Mouse (Mus musculus): Measurements from ENCODE around the gene Ivd. TPM values are rescaled to one million over a fixed set of nuclear protein-coding genes. Genes with fewer than 3 reads are reported as not detected.

The Ivd gene
- polyA plus RNA-seq, 1 experiment from 2014 or later, result 36.8 TPM

- no peak for ATAC-seq
- ChIA-PET CTCF (no interaction called here), POLR2A (interaction anchor here (0.7 kb wide), 1 partner anchor 303 kb away, joined by 9 read pairs; no protein-coding TSS in a partner anchor)
- no peak for DNase-seq (ENCODE audit: low read depth, low spot score)
- peaks cover 31% of the 10 kb centered on the region for H3K27me3 ChIP-seq
- no peak for TF ChIP-seq CTCF (IDR thresholded peaks at IDR 0.05)
- in situ Hi-C loops (cut with MboI; ENCODE audit: low pct_unique_long_range_greater_than_20kb), result loop anchor here (25.0 kb wide), 1 partner anchor 411 kb away; the partner anchor contains the start of gene Srp14
Measured at GRCm38 (mm10) chr2:118897808-118898207, 36.1 kb downstream of the Ivd start.

- no peak for DNase-seq (ENCODE audit: low read depth, low spot score)
- ATAC-seq, result no peak
- ChIA-PET CTCF (no interaction called here), POLR2A (no interaction called here)
- no peak for TF ChIP-seq CTCF (IDR thresholded peaks at IDR 0.05)
- in situ Hi-C loops (cut with MboI; ENCODE audit: low pct_unique_long_range_greater_than_20kb), result loop anchor here (25.0 kb wide), 1 partner anchor 411 kb away; the partner anchor contains the start of gene Srp14
- H3K27me3 ChIP-seq, result peaks cover 29% of the 10 kb centered on the region
Measured at GRCm38 (mm10) chr2:118898771-118899170, 37.0 kb downstream of the Ivd start.

GRCm38 (mm10) chr2:118899306-118899705 lies 37.6 kb downstream of the Ivd start:
- POLR2A ChIA-PET, result interaction anchor here (0.7 kb wide), 1 partner anchor 191 kb away, joined by 3 read pairs; no protein-coding TSS in a partner anchor
- in situ Hi-C loops (cut with MboI; ENCODE audit: low pct_unique_long_range_greater_than_20kb), result loop anchor here (25.0 kb wide), 1 partner anchor 412 kb away; the partner anchor contains the start of gene Srp14
- no peak for DNase-seq (ENCODE audit: low read depth, low spot score)
- peaks cover 24% of the 10 kb centered on the region for H3K27me3 ChIP-seq
- CTCF ChIA-PET, result no interaction called here
- no peak for TF ChIP-seq CTCF (IDR thresholded peaks at IDR 0.05)
- ATAC-seq, result no peak

- no peak for TF ChIP-seq CTCF (IDR thresholded peaks at IDR 0.05)
- ATAC-seq (no peak), DNase-seq (ENCODE audit: low read depth, low spot score) (no peak)
- in situ Hi-C loops (cut with MboI; ENCODE audit: low pct_unique_long_range_greater_than_20kb), result loop anchor here (25.0 kb wide), 1 partner anchor 413 kb away; the partner anchor contains the start of gene Srp14
- CTCF ChIA-PET, result no interaction called here
- H3K27me3 ChIP-seq, result peaks cover 22% of the 10 kb centered on the region
- POLR2A ChIA-PET, result no interaction called here
Measured at GRCm38 (mm10) chr2:118899981-118900825, 38.4 kb downstream of the Ivd start, which contains the start of gene Bahd1. Gene Bahd1, plus strand, starts transcription at chr2:118900377.

- peaks cover 21% of the 10 kb centered on the region for H3K27me3 ChIP-seq
- ATAC-seq (no peak), DNase-seq (ENCODE audit: low read depth, low spot score) (no peak)
- in situ Hi-C loops (cut with MboI; ENCODE audit: low pct_unique_long_range_greater_than_20kb), result no loop called here
- ChIA-PET CTCF (no interaction called here), POLR2A (no interaction called here)
- no peak for TF ChIP-seq CTCF (IDR thresholded peaks at IDR 0.05)
Measured at GRCm38 (mm10) chr2:118900826-118901140, 39.0 kb downstream of the Ivd start.

GRCm38 (mm10) chr2:118901175-118902031 lies 39.6 kb downstream of the Ivd start:
- DNase-seq (ENCODE audit: low read depth, low spot score) (peak; percentile 54), ATAC-seq (peak; percentile 86)
- H3K27me3 ChIP-seq, result peaks cover 15% of the 10 kb centered on the region
- TF ChIP-seq CTCF (IDR thresholded peaks at IDR 0.05), result no peak
- in situ Hi-C loops (cut with MboI; ENCODE audit: low pct_unique_long_range_greater_than_20kb), result no loop called here
- POLR2A ChIA-PET, result no interaction called here
- CTCF ChIA-PET, result interaction anchor here (1.8 kb wide), 1 partner anchor 11 kb away, joined by 6 read pairs; no protein-coding TSS in a partner anchor

- in situ Hi-C loops (cut with MboI; ENCODE audit: low pct_unique_long_range_greater_than_20kb), result no loop called here
- ChIA-PET POLR2A (interaction anchor here (1.0 to 1.1 kb wide), 2 partner anchors 24 to 303 kb away, joined by 3 read pairs; partner anchors contain the start of gene Chst14), CTCF (interaction anchor here (1.8 kb wide), 1 partner anchor 10 kb away, joined by 6 read pairs; no protein-coding TSS in a partner anchor)
- ATAC-seq (peak; percentile 24), DNase-seq (ENCODE audit: low read depth, low spot score) (no peak)
- H3K27me3 ChIP-seq, result peaks cover 6% of the 10 kb centered on the region
- no peak for TF ChIP-seq CTCF (IDR thresholded peaks at IDR 0.05)
Measured at GRCm38 (mm10) chr2:118902051-118903025, 40.6 kb downstream of the Ivd start.

GRCm38 (mm10) chr2:118903333-118903741 lies 41.6 kb downstream of the Ivd start:
- in situ Hi-C loops (cut with MboI; ENCODE audit: low pct_unique_long_range_greater_than_20kb), result no loop called here
- CTCF ChIA-PET, result interaction anchor here (1.8 kb wide), 1 partner anchor 9 kb away, joined by 6 read pairs; no protein-coding TSS in a partner anchor
- DNase-seq (ENCODE audit: low read depth, low spot score) (no peak), ATAC-seq (no peak)
- TF ChIP-seq CTCF (IDR thresholded peaks at IDR 0.05), result no peak
- POLR2A ChIA-PET, result interaction anchor here (1.0 kb wide), 1 partner anchor 304 kb away, joined by 3 read pairs; no protein-coding TSS in a partner anchor
- peaks cover 5% of the 10 kb centered on the region for H3K27me3 ChIP-seq

GRCm38 (mm10) chr2:118905433-118906117 lies 43.8 kb downstream of the Ivd start:
- in situ Hi-C loops (cut with MboI; ENCODE audit: low pct_unique_long_range_greater_than_20kb), result loop anchor here (5.0 kb wide), 1 partner anchor 62 kb away; no protein-coding TSS in a partner anchor
- CTCF ChIA-PET, result no interaction called here
- H3K27me3 ChIP-seq, result no peaks in the 10 kb centered on the region
- POLR2A ChIA-PET, result no interaction called here
- TF ChIP-seq CTCF (IDR thresholded peaks at IDR 0.05), result no peak
- DNase-seq (ENCODE audit: low read depth, low spot score), result no peak
- no peak for ATAC-seq

Data from Patski (cell line).